Mouse (Mus musculus): ENCODE results near the gene Gigyf1. TPM values are rescaled to one million over a fixed set of nuclear protein-coding genes. Genes with fewer than 3 reads are reported as not detected.

The Gigyf1 gene
- polyA plus RNA-seq, 1 experiment from 2014 or later, result 20.0 TPM

DNA sequence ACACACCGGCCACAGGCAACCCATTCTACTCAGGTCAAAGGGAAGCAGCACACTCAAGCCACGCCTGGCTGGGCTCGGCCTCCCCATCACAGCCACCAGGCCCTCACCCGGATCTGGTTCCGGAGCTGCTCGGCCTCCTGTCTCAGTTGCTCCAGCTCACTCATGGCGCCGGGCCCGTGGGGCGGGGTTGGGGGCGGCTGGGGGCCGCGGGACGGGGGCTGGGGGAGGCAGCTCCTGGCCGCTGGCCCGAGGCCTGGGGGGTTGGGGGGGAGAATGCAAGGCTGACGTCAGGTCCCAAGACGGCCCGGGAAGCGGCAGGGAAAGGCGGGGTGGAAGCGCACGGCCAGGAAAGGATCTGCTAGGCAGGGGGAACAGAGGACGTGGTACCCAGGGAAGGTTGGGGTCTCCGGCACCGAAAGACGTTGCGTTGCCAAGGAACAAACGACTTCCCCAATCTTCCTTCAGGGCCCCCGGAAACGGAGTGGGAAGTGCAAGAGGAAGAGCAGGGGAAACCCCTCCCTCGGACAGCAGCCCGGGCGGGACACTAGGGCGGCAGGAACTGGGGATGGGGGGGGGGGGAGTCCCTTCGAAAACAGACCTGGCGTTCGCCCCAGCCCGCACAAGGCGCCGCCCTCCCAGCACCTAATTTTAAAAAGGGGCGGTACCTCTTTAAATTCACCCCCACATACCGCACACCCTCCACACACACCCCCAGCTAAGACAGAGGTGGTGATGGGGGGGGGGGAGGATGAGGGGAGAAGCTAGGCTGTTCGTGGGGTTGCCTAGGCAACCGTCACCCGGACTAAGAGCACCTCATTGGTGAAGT lies 12.5 kb downstream of the Gigyf1 start:
- Histone ChIP-seq H3K9me3 (no peaks in the 10 kb centered on the region), H3K36me3 (peaks cover 38% of the 10 kb centered on the region), H3K27ac (replicated peaks) (peak overlapping the region; percentile 98), H3K4me1 (peaks cover 34% of the 10 kb centered on the region), H3K4me3 (peak overlapping the region; percentile 87), H3K4me2 (replicated peaks) (peak overlapping the region; percentile 89), H3K27me3 (no peaks in the 10 kb centered on the region), H3K9ac (replicated peaks) (peak overlapping the region; percentile 94)
- ATAC-seq (replicated peaks), result peak; percentile 45
- under 1% methylated on average over 46 of the region's 46 CpGs for WGBS

DNA sequence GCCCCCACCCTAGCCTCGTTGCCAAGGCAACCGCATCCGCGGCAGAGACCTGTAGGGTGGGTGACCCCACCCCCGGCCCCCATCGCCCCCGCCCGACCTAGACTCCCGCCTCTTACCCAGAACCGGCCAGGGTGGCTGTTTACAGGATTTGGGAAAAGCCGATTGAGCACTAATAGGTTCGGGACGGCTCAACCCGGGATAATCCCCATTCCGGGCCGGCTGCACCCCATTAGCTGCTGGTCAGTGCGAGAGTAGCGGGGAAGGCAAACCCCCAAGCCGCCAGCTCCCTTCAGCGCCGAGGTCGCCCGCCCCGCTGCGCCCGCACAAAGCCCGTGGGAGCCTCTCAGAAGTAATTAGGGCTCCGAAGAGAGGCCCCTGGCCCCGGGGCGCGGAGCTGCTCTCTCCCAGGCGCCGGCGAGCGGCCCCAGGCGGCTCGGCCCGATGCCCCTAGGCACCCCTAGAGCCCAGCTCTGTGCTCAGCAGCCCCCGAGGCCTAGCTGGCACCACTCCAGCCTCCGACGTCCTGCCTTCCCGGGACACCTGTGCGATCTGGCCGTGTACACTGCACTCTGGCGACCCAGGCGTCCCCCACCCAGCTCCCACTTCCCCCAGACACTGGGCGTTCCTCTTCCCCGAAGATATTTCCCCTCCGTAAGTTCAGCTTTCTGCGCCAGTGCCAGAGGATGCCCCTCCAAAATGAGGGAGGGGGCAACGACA lies 13.2 kb downstream of the Gigyf1 start:
- ATAC-seq (replicated peaks), result peak; percentile 21
- H3K9ac ChIP-seq (replicated peaks), result peak overlapping the region; percentile 94
- WGBS, result under 1% methylated on average over 51 of the region's 51 CpGs

DNA sequence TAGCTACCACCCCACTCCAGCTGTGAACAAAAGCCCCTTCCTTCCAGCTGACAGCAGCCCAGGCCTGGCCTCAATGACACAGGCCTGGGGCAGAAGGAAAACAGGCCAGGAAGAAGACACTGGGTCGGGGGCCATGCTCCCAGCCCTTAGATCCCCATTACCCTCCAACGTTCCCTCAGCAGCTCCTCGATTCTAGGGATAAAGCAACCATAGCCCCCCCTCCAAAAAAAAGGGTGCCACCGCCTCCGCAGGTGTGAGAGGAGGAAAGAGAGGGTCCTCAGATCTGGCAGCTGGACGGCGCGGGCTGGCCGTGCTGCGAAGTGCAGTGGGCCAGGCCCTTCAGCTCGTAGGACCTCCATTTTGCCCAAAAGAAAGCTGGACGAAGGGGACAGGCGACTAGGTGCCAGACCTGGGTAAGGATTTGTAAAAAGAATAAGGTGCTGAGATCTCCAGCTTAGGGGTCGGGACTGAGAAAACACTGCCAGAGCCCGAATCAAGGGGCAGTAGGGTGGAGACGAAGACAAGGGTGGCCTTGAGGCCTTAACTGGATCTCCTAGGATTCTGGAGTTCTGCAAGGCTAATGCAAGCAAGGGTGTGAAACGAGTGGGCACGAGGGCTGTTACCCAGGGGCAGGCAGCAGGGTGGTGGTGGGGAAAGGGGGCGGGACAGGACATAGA lies 13.9 kb downstream of the Gigyf1 start:
- ATAC-seq (replicated peaks), result no peak; the same call in 1 of the 2 replicates
- Histone ChIP-seq H3K4me2 (replicated peaks) (peak overlapping the region; percentile 89), H3K9me3 (no peaks in the 10 kb centered on the region), H3K9ac (replicated peaks) (peak overlapping the region; percentile 94), H3K27me3 (no peaks in the 10 kb centered on the region), H3K36me3 (peaks cover 28% of the 10 kb centered on the region), H3K27ac (replicated peaks) (peak overlapping the region; percentile 98), H3K4me3 (peak overlapping the region; percentile 87), H3K4me1 (peaks cover 25% of the 10 kb centered on the region)
- WGBS, result under 1% methylated on average over 19 of the region's 19 CpGs

More for the DNA sequence above, 13.2 kb downstream of the Gigyf1 start:
- Histone ChIP-seq H3K4me1 (peaks cover 28% of the 10 kb centered on the region), H3K9me3 (no peaks in the 10 kb centered on the region), H3K4me2 (replicated peaks) (peak overlapping the region; percentile 89), H3K36me3 (peaks cover 32% of the 10 kb centered on the region), H3K27me3 (no peaks in the 10 kb centered on the region), H3K4me3 (peak overlapping the region; percentile 87), H3K27ac (replicated peaks) (peak overlapping the region; percentile 98)

DNA sequence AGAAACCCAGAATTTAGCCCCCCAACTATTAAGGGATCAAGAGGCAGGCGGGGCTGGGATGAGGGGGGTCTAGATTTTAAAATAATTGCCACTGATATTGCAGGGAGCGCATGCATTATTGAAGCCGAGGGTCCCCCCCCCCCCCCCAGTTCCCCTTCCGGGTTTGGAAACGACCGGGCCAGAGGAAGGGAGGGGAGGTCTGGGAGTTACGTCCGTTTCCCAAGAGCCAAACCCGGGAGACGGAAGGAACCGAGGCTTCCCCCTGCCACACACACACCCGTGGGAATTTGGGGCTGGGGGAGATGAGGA lies 14.4 kb downstream of the Gigyf1 start:
- H3K9ac ChIP-seq (replicated peaks), result peak overlapping the region; percentile 94
- H3K4me1 ChIP-seq, result peaks cover 23% of the 10 kb centered on the region
- peak overlapping the region; percentile 98 for H3K27ac ChIP-seq (replicated peaks)
- no peaks in the 10 kb centered on the region for H3K9me3 ChIP-seq
- no peaks in the 10 kb centered on the region for H3K27me3 ChIP-seq
- 0% methylated on average over 10 of the region's 12 CpGs for WGBS
- peak; percentile 30 for ATAC-seq (replicated peaks)
- H3K36me3 ChIP-seq, result peaks cover 23% of the 10 kb centered on the region
- H3K4me2 ChIP-seq (replicated peaks), result peak overlapping the region; percentile 89
- peak overlapping the region; percentile 87 for H3K4me3 ChIP-seq

DNA sequence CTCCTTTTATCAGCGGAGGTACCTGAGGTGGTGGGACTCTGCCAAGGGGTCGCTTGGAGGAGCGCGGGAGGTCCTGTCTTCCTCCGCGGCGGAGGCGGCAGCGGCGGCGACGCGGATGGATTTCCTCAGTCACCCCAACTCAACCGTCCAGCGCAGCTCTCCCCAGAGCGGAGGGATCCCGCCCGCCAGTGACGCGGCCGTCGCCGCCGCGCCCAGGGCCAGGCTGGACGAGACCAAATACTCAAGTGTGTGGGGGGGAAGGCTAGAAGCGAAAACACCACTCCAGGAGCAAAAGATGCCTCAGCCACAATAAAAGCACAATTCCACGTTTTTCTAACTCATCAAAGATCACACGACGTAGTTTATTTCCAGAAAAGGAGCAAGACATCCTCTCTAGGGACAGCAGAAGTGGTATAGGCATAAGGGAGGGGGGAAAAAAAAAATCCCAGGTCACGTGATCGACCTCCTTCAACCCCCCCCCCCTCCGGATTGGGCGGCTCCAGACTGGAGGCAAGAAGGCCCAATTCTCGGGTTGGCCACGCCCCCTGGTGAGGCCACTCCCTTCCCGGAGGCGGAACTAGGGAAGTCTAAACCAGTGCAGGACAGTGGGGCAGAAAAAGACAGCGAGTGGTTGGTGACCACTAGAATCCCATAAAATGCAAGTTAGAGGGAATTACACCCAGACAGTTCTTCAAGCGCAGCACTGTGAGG lies 14.9 kb downstream of the Gigyf1 start, which contains the start of the genes Epo and Gnb2:
Epo (minus strand) TSS at position 126 of the 711 bp plus-strand sequence.
Gnb2 (minus strand) TSS at position 394 of the 711 bp plus-strand sequence.
- H3K9me3 ChIP-seq, result no peaks in the 10 kb centered on the region
- no peaks in the 10 kb centered on the region for H3K27me3 ChIP-seq
- peak within 1 kb of the TSS; percentile 89 for H3K4me2 ChIP-seq (replicated peaks)
- peaks cover 18% of the 10 kb centered on the region for H3K36me3 ChIP-seq
- peak within 1 kb of the TSS; percentile 87 for H3K4me3 ChIP-seq
- peak within 1 kb of the TSS; percentile 94 for H3K9ac ChIP-seq (replicated peaks)
- peak; percentile 64 for ATAC-seq (replicated peaks)
- peak within 1 kb of the TSS; percentile 98 for H3K27ac ChIP-seq (replicated peaks)
- under 1% methylated on average over 40 of the region's 40 CpGs for WGBS
- H3K4me1 ChIP-seq, result peaks cover 23% of the 10 kb centered on the region

DNA sequence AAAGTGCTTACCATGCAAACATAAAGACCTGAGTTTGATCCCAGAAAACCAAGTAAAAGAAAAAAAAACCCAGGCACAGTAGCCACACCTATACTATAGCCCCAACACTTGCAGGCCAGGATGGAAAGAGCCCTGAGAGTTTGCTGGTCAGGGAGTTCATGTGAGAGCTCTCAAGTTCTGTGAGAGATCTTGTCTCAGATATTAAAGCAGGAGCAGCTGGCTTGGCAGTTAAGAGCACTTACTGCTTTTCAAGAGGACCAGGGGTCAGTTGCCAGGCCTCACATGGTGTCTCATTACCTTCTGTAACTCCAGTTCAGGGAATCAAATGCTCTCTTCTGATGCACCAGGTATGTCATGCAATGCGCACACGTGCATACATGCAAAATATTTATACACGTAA lies 16.4 kb downstream of the Gigyf1 start:
- no peak overlapping the region for H3K27ac ChIP-seq (replicated peaks)
- no peak overlapping the region for H3K9ac ChIP-seq (replicated peaks)
- no peak for ATAC-seq (replicated peaks)
- H3K4me3 ChIP-seq, result no peak overlapping the region
- H3K4me2 ChIP-seq (replicated peaks), result no peak overlapping the region
- WGBS, result 95% methylated on average over 3 of the region's 3 CpGs
- no peaks in the 10 kb centered on the region for H3K27me3 ChIP-seq
- no peaks in the 10 kb centered on the region for H3K9me3 ChIP-seq
- peaks cover 21% of the 10 kb centered on the region for H3K4me1 ChIP-seq
- H3K36me3 ChIP-seq, result peaks cover 3% of the 10 kb centered on the region

DNA sequence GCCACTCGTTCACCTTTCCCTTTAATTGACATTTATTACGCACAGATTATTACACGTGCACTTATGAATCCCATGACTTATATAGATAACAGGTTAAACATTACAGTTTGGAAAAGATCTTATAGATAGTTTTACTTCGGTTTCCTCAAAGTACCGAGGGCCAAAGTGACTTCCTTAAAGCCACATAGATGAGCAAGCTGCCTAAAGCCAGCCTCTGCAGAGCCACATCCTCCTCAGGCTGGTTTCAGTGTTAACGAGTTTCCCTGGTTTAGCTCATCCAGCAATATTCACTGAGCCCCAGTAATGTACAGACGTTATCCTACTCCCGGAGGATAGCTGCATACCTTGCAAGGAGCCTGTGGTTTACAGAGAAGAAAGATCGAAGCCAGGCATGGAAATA lies 17.0 kb downstream of the Gigyf1 start:
- H3K36me3 ChIP-seq, result no peaks in the 10 kb centered on the region
- H3K4me1 ChIP-seq, result peaks cover 18% of the 10 kb centered on the region
- H3K4me3 ChIP-seq, result no peak overlapping the region
- H3K27ac ChIP-seq (replicated peaks), result no peak overlapping the region
- 81% methylated on average over 9 of the region's 9 CpGs for WGBS
- no peak overlapping the region for H3K4me2 ChIP-seq (replicated peaks)
- H3K27me3 ChIP-seq, result no peaks in the 10 kb centered on the region
- no peak overlapping the region for H3K9ac ChIP-seq (replicated peaks)
- H3K9me3 ChIP-seq, result no peaks in the 10 kb centered on the region
- no peak for ATAC-seq (replicated peaks)

DNA sequence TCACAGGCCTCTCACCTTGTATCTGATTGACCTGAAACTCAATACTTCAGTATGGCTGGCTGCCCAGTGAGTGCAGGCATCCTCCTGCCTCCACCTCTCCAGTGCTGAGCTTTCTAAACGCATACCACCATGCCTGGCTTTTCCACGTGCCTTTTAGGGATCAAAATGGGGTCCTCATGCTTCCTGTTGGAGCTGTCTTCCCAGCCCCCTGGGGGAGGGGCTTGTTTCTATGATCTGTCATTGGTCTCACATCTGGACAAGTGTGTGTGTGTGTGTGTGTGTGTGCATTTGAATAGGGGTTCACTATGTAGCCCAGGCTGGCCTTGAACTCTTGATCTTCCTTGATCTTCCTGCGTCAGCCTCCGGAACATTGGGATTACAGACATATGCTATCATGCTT lies 19.1 kb downstream of the Gigyf1 start:
- H3K27ac ChIP-seq (replicated peaks), result no peak overlapping the region
- H3K4me1 ChIP-seq, result peaks cover 20% of the 10 kb centered on the region
- H3K27me3 ChIP-seq, result no peaks in the 10 kb centered on the region
- WGBS, result 62% methylated on average over 4 of the region's 4 CpGs
- no peak overlapping the region for H3K4me3 ChIP-seq
- H3K36me3 ChIP-seq, result no peaks in the 10 kb centered on the region
- ATAC-seq (replicated peaks), result no peak
- H3K9ac ChIP-seq (replicated peaks), result no peak overlapping the region
- H3K9me3 ChIP-seq, result no peaks in the 10 kb centered on the region
- H3K4me2 ChIP-seq (replicated peaks), result no peak overlapping the region

DNA sequence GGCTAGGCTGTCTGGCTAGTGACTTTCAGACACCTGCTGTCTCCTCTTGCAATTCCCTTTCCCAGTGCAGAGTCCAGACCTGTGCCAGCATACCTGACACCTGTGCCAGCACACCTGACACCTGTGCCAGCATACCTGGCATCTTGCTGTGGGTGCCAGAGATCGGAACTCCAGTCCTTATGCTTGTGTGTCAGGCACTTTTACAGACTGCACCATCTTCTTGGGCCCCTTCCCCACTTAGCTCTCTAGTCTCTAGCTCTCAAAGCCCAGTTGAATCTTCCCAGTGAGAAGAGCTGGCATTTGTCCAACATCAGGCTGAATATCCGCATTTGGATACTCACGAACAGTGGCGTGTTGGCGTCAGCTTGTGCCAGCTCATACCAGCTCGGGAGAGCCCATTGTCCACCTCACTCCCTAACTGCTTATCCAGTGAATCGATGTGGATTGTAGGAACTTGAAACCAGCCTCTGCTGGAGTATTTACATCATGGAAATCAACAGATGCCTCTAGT lies 21.0 kb downstream of the Gigyf1 start:
- Histone ChIP-seq H3K4me1 (peaks cover 16% of the 10 kb centered on the region), H3K4me3 (no peak overlapping the region), H3K27ac (replicated peaks) (peak overlapping the region; percentile 41), H3K27me3 (no peaks in the 10 kb centered on the region), H3K9ac (replicated peaks) (no peak overlapping the region), H3K36me3 (no peaks in the 10 kb centered on the region), H3K4me2 (replicated peaks) (no peak overlapping the region), H3K9me3 (no peaks in the 10 kb centered on the region)
- 34% methylated on average over 7 of the region's 7 CpGs for WGBS
- ATAC-seq (replicated peaks), result peak; percentile 57

DNA sequence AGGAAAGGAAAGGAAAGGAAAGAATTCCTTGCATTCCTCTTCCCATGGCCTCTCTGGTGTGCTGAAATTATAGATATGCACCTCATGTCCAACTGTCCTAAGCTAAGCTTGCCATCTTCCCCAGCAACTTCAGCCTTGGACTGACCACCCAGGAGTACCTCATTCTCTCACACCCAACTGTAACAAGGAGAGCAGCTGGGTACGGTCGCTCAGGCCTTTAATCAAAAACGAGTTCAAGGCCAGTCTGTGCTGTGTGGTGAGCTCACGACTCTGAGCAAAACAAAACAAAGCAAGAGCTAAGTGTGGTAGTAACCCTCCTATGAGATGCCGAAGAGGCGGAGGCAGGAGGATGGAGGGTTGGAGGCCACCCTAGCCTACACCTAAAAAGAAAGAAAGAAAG lies 22.6 kb downstream of the Gigyf1 start:
- no peak for ATAC-seq (replicated peaks)
- no peak overlapping the region for H3K4me3 ChIP-seq
- H3K27me3 ChIP-seq, result no peaks in the 10 kb centered on the region
- 73% methylated on average over 6 of the region's 6 CpGs for WGBS
- no peaks in the 10 kb centered on the region for H3K36me3 ChIP-seq
- no peak overlapping the region for H3K27ac ChIP-seq (replicated peaks)
- H3K4me1 ChIP-seq, result peaks cover 16% of the 10 kb centered on the region
- H3K4me2 ChIP-seq (replicated peaks), result no peak overlapping the region
- H3K9me3 ChIP-seq, result no peaks in the 10 kb centered on the region
- no peak overlapping the region for H3K9ac ChIP-seq (replicated peaks)

DNA sequence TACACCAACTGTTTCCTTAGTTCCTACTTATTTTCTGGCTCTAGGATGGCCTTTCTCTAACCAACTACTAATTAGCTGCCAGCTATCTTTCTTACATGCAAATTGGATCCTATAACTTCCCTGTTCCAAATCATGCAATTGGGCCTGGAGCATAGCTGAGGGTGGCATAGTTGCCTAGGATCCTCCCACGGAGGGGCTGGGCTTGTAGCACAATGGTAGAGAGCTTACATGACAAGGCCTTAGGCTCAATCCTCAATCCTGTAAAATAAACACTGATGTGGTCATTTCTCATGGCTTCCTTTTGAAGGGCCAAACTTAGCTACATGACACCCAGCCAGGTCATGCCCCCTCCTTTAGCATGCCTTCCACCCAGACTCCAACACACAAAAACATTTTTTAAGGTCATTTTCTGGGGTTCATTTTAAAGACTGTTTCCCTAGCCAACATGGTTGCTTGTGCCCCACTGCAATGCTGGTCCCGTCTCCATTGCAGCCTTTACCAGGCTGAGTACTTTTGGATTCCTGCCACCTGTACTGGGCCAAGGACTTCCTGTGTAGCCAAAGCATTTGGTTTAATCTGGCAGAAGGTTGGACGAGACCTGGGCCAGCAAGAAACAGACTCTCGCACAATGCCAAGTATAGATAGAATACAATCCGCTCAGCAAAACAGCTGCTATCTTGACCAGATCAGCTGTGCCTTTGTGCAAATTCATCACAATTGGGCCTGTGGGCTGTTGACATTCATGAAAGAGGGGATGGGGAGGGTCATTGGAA lies 23.6 kb downstream of the Gigyf1 start:
- H3K4me1 ChIP-seq, result peaks cover 16% of the 10 kb centered on the region
- H3K27me3 ChIP-seq, result no peaks in the 10 kb centered on the region
- H3K27ac ChIP-seq (replicated peaks), result peak overlapping the region; percentile 57
- H3K9ac ChIP-seq (replicated peaks), result no peak overlapping the region
- H3K9me3 ChIP-seq, result no peaks in the 10 kb centered on the region
- ATAC-seq (replicated peaks), result 0 out of 2 replicates have a peak, but pooled peaks have one; percentile 58
- no peak overlapping the region for H3K4me3 ChIP-seq
- 53% methylated on average over 5 of the region's 5 CpGs for WGBS
- no peak overlapping the region for H3K4me2 ChIP-seq (replicated peaks)
- H3K36me3 ChIP-seq, result no peaks in the 10 kb centered on the region

Data from forebrain, embryonic 15.5 days (tissue).